Mouse (Mus musculus): ENCODE results near the gene Slc9a2. TPM values are rescaled to one million over a fixed set of nuclear protein-coding genes. Genes with fewer than 3 reads are reported as not detected.

Slc9a2 gene
- total RNA-seq, 1 experiment from 2014 or later: 0.12 TPM

DNA sequence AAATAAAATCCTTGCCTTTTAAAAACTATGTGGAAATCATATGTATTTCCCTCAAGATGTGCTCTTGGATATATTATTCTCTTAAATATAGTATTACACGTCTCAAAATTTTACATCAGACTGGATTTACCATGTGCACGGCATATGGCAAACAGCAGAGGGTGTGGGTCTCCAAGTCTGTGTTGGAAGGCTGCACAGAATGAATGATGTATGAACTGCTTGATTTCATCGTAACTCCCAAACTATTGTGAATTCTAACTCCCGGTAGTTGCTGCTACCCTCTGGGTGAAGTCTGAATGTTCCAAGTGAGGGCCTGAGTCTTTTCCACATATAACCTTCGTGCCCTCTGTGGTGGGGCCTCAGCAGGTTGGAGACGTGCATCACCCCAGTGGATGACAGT, 108.6 kb downstream of the Slc9a2 start:
- DNase-seq: no peak

DNA sequence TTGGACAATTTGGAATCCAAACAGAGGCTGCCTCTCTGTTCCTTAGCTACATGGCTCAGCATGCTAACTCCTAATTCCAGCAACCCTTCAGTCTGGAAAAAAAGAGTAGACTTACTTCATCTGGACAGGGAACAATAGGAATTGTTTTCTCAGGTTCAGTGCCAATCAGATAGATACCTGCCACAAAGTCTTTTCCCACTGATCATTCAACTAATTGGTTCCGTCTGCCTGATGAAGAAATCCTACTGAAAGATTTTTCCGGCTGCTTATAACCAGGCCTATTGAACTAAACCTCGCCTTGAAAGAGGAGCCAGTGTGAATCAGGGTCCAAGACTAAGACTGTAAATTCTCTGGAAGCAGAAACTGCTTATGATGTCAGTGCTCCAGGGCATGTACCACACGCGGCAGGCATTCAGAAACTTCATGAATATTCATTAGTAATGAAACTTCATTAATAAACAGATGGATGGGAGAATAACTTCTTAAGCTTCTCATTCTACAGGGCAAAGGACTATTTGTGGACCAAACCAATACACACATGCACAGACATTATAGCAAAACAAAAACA, 109.4 kb downstream of the Slc9a2 start:
- no peak for DNase-seq

DNA sequence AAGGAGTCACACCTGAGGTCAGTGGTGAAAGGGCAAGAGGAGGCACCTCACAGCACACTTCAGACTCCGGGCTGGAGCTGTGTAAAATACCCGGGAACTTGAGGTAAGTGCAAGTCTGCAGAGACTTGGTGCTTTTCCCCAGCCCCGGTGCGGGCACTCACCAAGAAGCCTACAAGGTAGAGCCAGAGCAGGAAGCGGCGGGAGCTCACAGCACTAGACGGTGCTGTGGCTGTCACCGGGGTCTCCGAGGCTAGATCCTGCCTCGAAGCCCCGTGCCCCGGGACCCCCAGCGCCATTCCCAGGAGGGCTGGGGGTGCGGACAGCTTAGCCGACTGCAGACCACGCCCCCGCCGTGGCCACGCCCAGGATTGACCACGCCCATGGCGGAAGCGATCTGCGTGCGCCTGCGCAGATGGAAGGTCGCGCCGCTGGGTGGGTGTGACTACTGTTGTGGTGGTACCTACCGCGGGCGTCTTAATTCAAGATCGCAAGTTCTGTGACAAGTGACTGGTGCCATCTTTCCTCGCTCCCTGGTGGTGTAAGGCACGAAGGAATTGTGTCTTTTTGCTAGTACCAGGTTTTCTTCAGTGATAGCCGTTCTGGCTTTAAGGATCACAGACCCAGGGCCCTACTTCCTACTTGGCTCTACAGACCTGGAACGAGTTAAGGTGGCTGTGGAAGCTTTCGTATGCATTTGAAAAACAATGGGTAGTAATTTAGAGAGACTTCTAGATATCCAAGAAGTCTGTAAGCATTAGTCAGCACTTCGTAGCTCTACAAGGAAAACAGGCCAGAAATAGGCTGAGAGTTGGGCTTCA, 110.2 kb downstream of the Slc9a2 start, which contains the start of gene Mfsd9:
Mfsd9 (minus strand) TSS at position 364 of the 818 bp plus-strand sequence.
- DNase-seq: peak; percentile 94

DNA sequence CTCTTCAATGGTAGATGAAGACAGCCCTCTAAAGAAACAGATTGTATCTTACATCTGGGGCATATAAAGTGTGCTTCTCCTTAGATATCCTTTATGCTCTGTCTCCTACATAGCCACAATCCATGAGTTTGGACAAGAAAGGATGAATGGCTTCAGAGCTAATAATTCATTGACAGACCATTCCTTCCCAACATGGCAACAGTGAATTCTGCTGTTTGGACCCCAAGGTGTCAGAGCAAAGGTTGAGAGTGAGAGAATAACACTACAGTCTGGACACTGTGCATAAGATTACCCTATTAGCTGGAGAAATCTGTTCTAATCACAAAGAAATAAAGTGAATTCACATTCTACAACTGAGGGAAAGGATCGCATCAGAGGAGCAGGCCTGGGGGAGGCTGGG, 115.1 kb downstream of the Slc9a2 start:
- no peak for DNase-seq

DNA sequence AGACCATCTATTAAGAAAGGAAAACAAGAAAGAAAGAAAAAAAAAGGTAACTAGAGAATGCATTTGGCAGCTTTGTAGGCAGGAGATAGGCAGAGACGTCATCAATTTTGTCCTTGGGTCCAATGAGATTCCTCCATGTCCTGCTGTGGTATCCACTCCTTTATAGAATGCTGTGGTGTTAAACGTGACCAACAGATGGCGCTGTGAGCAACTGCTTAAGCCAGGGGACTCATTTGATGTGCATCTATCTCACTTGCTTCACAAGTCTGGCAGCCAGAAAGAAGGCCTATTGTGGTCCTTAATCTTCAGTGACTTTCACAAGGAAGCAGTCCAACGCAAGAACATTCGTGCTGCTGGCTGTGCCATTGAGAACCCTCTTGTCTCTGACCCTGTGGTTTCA, 117.0 kb downstream of the Slc9a2 start:
- DNase-seq: peak; percentile 67

DNA sequence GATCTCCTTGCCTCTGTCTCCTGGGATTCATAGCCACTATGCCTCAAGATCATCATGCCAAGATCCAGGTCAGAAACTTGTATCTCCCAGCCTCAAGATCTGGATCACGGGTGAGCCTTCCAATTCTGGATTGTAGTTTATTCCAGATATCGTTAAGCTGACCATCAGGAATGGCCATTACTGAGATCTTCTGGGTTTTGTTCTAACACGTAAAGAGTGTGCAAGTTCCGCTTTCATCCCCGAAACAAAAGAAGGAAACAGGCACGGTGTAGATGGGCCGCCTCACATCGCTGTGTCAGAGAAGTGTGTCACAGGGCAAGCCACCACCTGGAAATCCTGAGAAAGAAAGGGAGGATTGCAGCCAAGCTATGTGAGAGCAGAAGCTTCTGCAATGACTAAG, 118.7 kb downstream of the Slc9a2 start:
- DNase-seq: no peak

DNA sequence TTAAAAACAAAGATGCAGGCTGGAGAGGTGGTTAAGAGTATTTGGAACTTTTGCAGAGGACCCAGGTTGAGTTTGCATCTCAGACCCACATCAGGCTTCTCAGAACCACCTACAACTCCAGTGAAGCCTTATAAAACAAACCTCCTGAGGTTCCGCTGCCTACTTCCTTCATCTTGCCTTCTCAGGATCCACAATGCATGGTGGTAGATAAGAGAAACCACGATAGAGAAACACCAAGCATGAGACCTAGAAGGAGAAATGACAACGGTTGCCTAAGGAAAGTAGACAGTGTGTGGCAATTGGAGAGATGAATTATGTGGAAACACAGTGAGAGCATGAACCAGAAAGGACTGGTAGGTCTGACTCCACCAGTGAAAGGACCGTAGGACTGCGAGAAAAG, 120.5 kb downstream of the Slc9a2 start:
- no peak for DNase-seq

DNA sequence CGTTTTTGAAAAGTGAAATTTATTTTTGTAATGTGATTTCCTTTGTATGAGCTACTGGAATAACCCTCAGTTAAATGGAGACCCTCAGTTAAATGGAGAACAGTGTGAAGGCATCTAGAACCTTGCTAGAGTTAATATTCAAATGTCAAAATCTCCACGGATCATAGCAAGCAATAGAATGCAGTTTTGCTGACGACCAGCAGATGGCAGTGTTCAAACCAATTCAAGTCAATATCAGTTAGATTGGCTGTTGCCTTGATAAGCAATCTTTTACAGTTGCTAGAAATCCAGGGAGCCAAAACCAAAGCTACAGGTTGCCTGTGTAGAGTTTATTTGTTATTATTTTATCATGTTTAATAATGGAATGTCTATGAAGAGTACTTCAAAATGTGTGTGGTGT, 122.4 kb downstream of the Slc9a2 start:
- DNase-seq: peak; percentile 44

DNA sequence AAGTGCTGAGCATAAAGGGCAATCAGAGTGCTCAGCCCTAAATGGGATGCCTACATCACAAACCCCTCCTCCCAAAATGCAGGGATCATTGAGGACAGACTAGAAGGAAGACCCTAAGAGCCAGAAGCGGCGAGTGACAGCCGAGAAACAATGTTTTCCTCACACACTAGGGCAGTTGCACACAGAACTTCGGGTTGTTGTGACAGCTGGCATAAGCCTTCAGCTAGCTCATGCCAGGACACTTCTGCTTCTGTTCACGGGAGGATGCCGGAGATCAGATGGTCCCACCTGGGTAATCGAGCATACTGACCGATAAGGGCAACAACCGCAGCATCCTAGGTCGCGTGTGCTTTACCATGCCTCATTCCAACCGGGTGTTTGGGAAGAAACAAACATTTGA, 123.7 kb downstream of the Slc9a2 start:
- no peak for DNase-seq

DNA sequence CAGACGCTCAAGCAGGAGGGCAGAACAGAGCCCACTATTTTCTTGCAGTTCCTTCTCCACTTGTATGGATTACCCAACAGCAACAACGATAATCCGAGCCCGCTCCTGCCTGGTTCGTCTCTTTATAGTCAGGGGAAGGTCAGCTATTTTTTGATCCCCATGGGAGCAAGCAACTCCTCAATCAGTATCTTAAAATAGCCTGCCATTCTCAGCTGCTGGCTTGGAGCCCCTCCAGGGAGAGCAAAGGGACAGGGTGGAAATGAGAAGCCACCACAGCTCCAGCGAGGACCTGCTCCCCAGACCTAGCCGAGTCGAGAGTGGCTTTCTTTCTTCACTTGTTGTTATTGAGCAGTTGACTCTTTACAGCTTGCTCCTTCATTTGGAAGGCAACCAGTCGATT, 125.0 kb downstream of the Slc9a2 start, which contains the start of gene Tmem182:
Tmem182 (plus strand) TSS at position 251 of the 400 bp plus-strand sequence.
- DNase-seq: peak; percentile 38

DNA sequence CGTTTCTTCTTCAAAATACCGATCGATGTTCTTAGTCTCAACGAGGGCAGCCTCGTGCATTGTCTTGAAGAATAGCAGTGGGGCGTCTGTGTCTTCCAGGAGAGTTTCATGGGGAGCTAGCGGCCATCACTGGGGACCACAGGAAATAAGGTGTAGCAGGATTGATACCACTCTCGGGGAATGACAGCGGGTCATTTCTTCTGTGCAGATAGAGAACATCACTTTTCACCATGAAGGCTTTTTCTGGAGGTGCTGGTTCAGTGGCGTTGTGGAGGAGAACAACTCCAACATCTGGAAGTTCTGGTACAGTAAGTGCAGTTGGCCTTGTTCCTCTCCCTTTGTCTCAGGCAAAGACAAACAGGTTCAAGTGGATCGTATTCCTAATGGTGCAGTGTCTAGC, 125.5 kb downstream of the Slc9a2 start:
- DNase-seq: no peak

DNA sequence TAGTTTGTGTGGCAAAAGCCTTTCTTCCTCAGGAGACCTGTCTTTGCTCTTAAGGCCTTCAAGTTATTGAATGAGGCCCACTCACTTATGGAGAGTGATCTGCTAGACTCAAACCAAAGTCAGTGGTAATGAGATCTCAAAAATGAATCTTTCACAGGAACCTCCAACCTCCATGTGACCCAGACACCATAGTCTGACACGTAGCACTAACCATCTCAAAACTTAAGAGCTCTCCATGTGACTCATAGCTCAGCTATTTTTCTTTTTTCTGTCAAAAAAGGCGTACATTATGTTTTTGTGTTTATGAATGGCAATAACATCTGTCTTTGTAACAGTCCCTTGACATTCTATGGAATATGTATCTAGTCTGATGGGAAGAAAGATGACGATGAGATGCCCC, 128.3 kb downstream of the Slc9a2 start:
- no peak for DNase-seq

DNA sequence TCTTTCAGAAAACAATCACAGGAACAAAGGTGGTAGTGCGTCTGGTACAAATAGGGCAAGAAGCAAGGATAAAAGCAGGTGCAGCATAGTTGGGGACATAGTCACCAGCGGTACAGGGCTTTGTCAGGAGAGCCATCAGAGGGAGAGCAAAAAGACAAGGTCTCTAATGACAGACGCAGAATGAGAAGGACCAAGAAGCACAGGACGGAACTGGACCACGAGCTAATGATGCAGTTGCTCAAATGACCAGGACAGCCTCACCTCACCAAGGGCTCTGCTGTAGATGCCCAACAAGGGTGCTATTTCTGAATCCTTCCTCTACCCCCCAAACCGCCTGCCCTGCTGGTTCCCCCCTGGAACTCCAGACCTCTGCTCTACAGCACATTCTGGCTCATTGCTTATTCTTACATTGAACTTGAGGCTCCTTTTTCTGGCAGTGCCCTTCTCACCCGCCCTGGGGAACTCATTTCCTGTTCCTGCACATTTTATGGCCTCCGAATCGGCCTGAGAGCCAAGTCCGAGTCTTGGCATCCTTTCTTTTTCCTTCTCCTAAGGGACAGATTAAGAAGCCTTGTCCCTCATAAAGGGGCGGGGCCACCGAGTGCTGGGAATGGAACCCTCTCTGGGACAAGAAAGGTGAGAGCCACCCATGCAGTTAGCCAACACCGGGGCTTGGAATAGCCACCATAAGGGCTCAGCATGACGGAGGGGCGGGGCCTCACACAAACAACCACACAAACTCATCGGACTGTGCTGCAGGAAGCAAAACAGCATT, 134.9 kb downstream of the Slc9a2 start:
- peak; percentile 3 for DNase-seq

Other genes starting within 250 kb of the Slc9a2 start
- gene Il18r1, start 215.0 kb upstream of the Slc9a2 start, total RNA-seq (2021): not detected in 2 replicates
- gene Il18rap, start 165.2 kb upstream of the Slc9a2 start, total RNA-seq (2021): 0.15 TPM in 1 of 2 replicates, not detected in the other
- not detected in 2 replicates for gene Slc9a4, start 100.5 kb upstream of the Slc9a2 start, total RNA-seq (2021)
- 2.9 and 5.3 TPM in 2 replicates for gene Mfsd9, start 110.1 kb downstream of the Slc9a2 start, total RNA-seq (2021)
- gene Tmem182, start 125.0 kb downstream of the Slc9a2 start, total RNA-seq (2021): 0.76 and 1.4 TPM in 2 replicates

All from adrenal gland, postnatal 25 days (tissue).